Mouse (Mus musculus) cerebellum, adult 2 months (tissue): ENCODE results near the gene Ubac2.

Experiments used
- CTCF ChIP-seq: fragments of 200-500 bp; IDR thresholded peaks from 2 replicates; pipeline ENCODE4 v1.5.1; 2011; ENCODE audit warnings: low read depth, mild to moderate bottlenecking, control low read depth, low read length, moderate library complexity, borderline replicate concordance; ENCODE audit not compliant: insufficient read depth
- POLR2A ChIP-seq: fragments of 200-500 bp; IDR thresholded peaks from 2 replicates; pipeline ENCODE4 v1.6.1; 2011; ENCODE audit warnings: low read length, control low read depth, borderline replicate concordance; ENCODE audit not compliant: insufficient read depth

- TF ChIP-seq CTCF (no peak), POLR2A (no peak)
Measured at GRCm38 (mm10) chr14:121947966-121948365, 69.5 kb downstream of the Ubac2 start.
